Mouse (Mus musculus) activated CD4-positive, CD25-positive, alpha-beta regulatory T cell, adult 4 months (primary cell): ENCODE measurements around the gene Selenok. TPM values are rescaled to one million over a fixed set of nuclear protein-coding genes. Genes with fewer than 3 reads are reported as not detected.
A peak's percentile ranks its signal among the peaks of the same experiment; 100 is the strongest.

Experiments
- ATAC-seq: one replicate; pipeline ENCODE4 v1.8.0; 2017
- polyA plus RNA-seq, 2 experiments: library from polyadenylated mRNA; unstranded; fragments of 100-300 nt; shearing (Covaris generic); gene quantifications; one replicate each; pipeline ENCODE4 v1.2.1; 2017

Selenok gene
- polyA plus RNA-seq, 2 experiments from 2014 or later = 350 to 355 TPM

DNA sequence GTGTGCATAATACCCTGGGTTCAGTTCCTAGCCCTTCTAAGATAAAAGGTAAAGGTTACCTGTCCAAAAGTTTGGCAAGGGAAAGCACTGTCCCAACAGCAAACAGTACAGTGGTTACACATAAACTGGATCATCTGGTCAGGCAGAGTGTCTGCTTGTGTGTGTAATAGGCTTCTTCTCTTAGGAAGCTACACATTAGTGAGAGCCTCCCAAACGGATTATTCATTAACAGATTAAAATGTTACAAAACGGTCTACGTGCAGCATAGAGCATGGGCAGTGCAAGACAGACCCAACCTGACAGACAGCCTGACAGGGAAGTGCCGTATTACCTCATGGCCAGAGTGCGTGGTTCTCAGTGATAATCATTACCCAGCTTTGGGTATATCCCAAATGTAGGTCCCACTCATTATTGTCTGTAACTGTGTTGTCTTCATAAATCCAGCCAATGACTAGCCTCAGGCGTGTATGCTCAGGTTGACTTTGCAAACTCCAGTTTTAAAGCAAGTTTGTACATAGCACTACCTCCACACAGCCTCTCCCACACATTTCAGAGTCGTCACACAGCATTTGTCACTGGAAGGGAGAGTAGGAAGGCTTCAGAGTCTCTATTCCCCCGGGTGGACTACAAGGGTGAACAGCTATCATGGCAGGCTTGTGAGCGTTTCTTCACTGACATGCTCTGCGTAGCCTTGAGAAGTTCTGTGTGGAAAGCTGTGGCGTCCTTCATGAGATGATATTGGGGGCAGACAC is 28.1 kb downstream of the Selenok start:
- no peak for ATAC-seq

DNA sequence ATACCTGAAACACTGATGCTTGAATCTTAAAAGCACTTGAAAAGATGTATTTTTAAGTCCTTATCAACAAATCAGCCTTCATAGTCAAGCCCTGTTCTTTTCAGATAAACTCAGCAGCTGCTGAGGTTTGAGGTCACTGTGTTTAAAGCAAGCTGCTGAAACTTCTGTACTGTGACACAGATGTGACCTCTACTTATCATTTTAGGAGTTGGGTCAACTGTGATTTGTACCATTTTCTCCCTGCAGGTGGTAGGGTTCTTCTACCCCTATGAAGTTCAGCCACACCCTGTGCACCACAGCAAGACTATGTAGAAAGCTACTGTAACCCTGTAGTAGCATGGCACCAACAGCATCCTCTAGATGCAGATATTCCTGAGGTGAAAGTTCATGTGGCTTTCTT is 29.2 kb downstream of the Selenok start:
- ATAC-seq = no peak

- ATAC-seq = no peak
Measured at GRCm38 (mm10) chr14:29998747-29999474, 30.8 kb downstream of the Selenok start.

DNA sequence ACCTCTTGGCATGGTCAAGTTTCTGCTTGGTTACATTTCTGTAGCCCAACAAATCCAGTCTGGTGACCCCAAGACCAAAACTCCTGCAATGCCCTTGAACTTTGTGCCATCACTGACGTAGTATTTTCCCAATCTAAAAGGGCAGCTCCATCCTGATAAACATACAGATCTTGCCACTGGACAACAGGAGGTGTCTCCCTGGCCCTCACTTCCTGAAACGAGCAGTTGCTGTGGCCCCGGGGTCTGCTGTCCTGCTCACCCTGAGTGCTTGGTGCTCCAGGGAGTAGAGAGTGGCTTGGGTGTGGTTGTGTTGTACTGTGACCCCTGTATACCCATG is 31.3 kb downstream of the Selenok start:
- no peak for ATAC-seq

- ATAC-seq = peak; percentile 38
Measured at GRCm38 (mm10) chr14:30008733-30009575, 40.8 kb downstream of the Selenok start, which contains the start of the genes Il17rb and Chdh. TSS of gene Il17rb (minus strand) at chr14:30008896. TSS of gene Chdh (plus strand) at chr14:30009023.

GRCm38 (mm10) chr14:30009864-30010560 is 41.9 kb downstream of the Selenok start:
- ATAC-seq = no peak

- no peak for ATAC-seq
Measured at GRCm38 (mm10) chr14:30011886-30012560, 43.9 kb downstream of the Selenok start.

GRCm38 (mm10) chr14:30014487-30014886 is 46.4 kb downstream of the Selenok start:
- ATAC-seq = peak; percentile 61

DNA sequence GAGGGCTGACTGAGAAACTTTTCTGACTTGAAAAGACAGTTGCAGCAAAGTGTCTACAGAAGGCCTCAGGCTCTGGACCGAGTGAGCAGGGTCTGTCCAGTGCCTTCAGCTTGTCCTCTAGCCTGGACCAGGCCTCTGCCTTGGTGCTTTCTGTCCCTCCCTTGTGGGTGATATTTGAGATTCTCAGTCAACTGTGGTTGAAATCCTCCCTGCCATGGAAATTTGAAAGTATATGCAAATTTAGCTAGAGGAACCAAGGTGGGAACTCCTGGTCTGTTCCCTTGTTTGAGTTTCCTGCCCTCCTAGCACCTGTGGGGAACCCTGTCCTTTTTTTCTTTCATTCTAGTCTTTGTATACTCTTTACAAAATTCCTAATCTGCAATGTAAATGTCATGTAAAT is 46.9 kb downstream of the Selenok start:
- no peak for ATAC-seq

- ATAC-seq = no peak
Measured at GRCm38 (mm10) chr14:30016666-30017065, 48.6 kb downstream of the Selenok start.

DNA sequence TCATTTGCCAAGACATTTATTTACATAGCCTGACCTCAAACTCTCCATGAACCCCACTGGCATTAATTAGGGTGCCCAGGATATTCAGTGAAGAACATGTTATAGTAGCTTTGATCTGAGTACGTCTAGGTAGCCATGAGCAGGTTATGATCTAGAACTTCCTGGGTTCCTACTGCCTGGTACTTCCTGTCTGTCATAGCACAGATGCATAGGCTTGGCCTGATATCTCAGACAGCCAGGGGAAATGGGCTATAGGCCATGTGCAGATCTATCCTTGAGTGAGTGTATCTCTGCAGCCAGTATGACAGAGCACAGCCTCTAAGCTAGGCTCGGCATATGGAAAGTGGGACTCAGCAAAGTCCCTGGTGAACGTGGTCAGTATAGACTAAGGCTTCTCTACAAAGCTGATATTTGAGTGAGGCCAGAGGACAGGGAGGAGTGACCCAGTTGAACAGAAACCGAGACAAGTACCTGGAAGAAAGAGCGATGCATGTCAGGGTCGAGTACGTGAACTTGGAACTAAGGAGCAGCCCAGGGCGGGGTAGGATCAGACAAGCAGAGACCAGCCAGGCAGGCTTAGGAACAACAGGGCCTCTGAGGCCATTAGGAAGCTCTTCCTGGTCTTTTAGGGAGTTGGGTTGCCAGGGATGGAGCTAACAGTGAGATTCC is 49.8 kb downstream of the Selenok start:
- no peak for ATAC-seq

DNA sequence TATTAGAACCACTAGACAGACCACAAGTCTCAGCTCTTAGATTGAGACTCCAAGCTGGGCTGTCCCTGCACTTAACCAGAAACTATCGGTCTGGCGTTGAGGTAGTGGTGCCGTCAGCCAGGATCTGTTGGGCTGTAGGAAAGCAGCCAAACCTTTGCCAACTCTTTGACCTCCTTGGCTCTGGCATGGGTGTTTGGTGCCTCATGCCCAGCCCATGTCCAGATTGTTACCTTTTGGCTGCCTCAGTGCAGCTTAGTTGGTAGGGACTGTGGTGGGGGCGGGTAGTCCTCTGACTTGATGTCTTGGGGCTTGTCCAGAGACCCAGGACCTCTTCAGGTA is 50.3 kb downstream of the Selenok start:
- no peak for ATAC-seq

GRCm38 (mm10) chr14:30018846-30019245 is 50.7 kb downstream of the Selenok start:
- ATAC-seq = no peak

- no peak for ATAC-seq
Measured at GRCm38 (mm10) chr14:30019375-30019774, 51.3 kb downstream of the Selenok start.

- ATAC-seq = no peak
Measured at GRCm38 (mm10) chr14:30019792-30020575, 51.9 kb downstream of the Selenok start.

- no peak for ATAC-seq
Measured at GRCm38 (mm10) chr14:30022471-30022870, 54.4 kb downstream of the Selenok start.

DNA sequence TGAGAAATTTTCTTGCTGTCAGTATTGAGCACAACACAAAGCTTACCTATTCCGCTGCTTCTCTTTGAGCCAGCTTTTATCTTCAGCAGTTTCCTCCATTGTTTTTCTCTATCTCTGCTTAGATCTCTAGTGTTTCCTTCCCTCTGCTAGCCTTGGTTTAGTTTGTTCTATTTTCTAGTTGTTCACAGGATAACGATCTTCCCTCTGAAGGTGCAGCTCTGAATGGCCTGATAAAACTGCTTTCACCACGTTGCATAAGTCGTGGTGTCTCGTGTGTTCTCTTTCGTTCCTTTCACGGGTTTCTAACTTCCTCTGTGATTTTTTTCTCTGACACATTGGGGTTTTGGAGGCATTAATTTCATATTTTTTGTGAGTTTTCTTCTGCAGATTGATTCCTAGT is 56.3 kb downstream of the Selenok start:
- peak; percentile 30 for ATAC-seq
